Mouse (Mus musculus) heart, adult 2 months (tissue): ENCODE measurements around the gene Lpar2.

Source experiments
- CTCF ChIP-seq: fragments of 200-600 bp; IDR thresholded peaks from 2 replicates; pipeline ENCODE4 v1.8.1; 2022; ENCODE audit warnings: antibody characterized with exemption, mild to moderate bottlenecking, moderate library complexity
- POLR2A ChIP-seq: fragments of 200-500 bp; IDR thresholded peaks from 2 replicates; pipeline ENCODE4 v1.6.1; 2011; ENCODE audit warnings: mild to moderate bottlenecking, low read depth, low read length, control low read depth; ENCODE audit not compliant: insufficient read depth

DNA sequence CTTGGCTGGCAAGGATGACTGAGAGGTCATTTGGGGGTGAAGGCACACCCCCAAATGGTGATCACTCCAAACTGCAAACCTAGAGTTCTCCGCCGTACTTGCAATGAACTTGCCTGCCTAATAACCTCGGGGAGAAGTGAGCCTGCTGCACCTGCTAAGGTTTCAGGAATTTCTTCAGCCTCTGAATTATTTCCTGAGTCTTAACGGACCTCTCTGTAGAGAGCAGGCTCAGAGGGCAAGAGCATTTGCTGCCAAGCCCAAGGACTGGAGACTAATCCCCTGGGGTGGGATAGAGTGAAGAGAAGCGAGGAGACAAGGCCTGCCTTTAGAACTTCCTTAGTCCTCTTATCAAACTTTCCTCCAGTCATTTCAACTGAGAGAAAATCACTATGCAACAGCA, 32.5 kb upstream of the Lpar2 start:
- TF ChIP-seq CTCF (no peak), POLR2A (no peak)
